Mouse (Mus musculus) activated CD4-positive, CD25-positive, alpha-beta regulatory T cell, adult 4 months (primary cell): Measurements from ENCODE around the gene Larp4. TPM values are rescaled to one million over a fixed set of nuclear protein-coding genes. Genes with fewer than 3 reads are reported as not detected.
"Not testable (repeated sequence)": the region's sequence is repeated elsewhere in the genome, so short reads cannot be mapped to it uniquely, and the experiment has no call there.

Experiments used
- ATAC-seq: one replicate; pipeline ENCODE4 v1.8.0; 2017
- polyA plus RNA-seq, 2 experiments: library from polyadenylated mRNA; unstranded; fragments of 100-300 nt; shearing (Covaris generic); gene quantifications; one replicate each; pipeline ENCODE4 v1.2.1; 2017

The Larp4 gene
- polyA plus RNA-seq, result 10 to 100 TPM; 39.4 to 46.5 TPM

- ATAC-seq, result not testable (repeated sequence)
These were observed at the start of gene Larp4 for GRCm38 (mm10) chr15:99969765-99970164. TSS of gene Larp4 (plus strand) at chr15:99970065.

DNA sequence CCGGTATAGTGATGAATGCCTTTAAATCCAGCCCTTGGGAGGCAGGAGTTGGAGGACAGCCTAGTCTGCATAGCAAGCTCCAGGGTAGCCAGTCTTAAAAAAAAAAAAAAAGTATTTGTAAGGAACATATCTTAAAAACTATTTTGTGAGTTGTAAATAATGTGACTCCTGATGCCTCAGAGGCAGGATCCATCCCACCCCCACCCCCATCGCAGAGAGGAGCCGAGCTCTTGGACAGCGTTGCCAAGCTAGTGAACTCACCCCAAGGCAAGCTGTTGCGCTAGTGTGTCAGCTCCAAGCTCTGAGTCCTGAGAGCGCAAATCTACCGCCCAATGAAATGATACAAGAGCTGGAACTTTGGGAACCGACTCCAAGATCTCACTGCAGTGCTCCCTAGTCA lies 38.6 kb upstream of the Larp4 start:
- no peak for ATAC-seq

- ATAC-seq, result no peak
These were observed 35.4 kb upstream of the Larp4 start for GRCm38 (mm10) chr15:99934501-99934900.

DNA sequence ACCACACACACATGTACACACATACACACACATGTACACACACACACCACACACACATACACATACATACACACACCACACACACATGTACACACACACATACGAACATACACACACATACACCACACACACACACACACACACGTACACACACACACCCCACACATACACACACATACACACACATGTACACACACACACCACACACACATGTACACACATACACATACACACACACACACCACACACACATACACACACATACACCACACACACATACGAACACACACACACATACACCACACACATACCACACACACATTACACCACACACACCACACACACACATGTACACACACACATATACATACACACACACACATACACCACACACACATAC lies 33.2 kb upstream of the Larp4 start:
- no peak for ATAC-seq

GRCm38 (mm10) chr15:99937841-99938240 lies 32.0 kb upstream of the Larp4 start:
- no peak for ATAC-seq

DNA sequence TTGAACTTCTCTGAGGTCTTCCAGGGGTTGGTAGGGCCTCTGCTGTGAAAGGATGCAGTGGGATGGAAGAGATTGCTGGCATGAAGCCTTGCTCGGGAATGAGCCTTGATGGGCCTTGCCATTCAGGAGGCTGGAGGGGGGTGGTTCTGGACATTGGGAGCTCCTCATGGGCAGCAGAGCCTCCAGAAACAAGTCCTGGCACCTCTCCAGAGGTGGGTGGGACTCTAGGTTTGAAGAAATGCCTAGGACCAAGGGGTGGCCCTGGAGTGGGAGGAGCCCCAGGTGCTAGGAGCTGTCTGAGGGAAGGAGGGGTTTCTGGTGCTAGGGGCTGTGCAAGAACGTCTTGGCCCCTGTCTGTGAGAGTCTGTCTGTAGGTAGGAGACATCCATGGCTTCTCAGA lies 29.4 kb upstream of the Larp4 start:
- ATAC-seq, result no peak

- ATAC-seq, result no peak
These were observed 28.8 kb upstream of the Larp4 start for GRCm38 (mm10) chr15:99940970-99941630.

DNA sequence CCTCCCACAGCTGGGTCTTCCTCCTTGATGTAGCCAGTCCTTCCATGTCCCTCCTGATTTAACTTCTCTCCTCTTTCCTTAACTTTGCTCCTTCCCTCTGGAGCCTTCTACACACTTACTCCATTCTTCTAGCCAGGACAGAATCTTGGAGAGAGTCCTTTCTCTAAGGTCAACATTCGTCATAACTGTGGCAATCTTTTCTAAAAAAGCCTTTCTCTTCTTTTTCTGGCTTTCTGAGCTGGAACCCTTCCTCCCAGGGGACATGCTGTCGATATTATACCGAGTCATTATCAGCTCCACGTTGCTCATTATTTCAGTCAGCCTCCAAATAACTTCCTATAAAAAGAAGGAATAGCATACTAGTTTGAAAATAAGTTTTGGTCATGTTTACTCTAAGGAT lies 14.5 kb upstream of the Larp4 start:
- ATAC-seq, result no peak

DNA sequence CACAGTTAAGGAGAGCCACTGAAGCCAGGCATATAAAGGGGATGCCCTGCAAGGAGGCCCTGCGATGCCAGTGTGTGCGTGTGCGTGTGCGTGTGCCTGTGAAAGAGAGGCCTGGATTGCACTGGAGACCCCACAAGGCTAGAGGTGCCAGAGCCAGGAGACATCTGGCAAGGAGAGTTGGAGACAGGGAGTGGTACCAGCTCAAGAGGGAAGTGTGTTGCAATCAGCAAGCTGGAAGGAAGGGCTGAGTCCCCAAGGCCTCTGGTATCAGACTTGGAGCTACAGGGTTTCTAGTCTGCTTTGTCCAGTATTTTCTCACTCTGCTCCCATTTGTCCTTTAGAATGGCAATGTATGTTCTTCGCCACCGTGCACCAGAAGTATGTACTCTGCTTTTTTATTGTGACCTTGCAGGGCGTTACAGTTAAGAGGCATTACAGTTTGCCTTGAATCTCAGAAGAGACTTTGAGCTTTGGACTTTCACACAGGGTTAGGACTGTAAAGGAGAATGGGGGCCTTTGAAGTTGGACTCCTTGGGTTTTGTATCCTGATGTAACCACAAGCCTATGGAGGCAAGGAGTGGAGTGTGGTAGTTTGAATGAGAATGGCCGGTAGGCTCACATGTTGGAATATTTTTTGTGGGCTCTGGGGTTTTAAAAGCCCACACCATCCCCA lies 4.6 kb upstream of the Larp4 start:
- ATAC-seq, result no peak

GRCm38 (mm10) chr15:99966961-99967360 lies 2.9 kb upstream of the Larp4 start, which contains the start of gene Fam186a:
TSS of gene Fam186a (minus strand) at chr15:99967061.
- ATAC-seq, result no peak

DNA sequence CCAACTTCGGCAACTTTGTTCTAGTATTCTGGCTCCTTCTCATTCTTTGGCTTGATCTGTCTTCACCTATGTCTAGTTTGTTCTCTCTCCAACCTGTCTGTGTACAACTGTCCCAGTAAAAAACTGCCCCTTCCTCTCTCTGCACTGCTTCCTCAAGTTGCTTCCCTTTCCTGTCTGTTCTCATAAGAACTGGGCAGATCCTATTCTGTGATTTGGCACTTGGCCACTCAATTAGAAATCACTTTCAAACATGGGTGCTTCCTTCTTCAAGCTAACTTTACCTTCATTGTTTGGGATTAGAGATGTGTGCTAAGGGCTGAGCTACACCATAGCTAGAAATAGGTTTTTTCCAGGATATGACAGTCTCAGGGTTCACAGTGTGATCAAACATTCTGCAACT lies 741 bp downstream of the Larp4 start:
- no peak for ATAC-seq

DNA sequence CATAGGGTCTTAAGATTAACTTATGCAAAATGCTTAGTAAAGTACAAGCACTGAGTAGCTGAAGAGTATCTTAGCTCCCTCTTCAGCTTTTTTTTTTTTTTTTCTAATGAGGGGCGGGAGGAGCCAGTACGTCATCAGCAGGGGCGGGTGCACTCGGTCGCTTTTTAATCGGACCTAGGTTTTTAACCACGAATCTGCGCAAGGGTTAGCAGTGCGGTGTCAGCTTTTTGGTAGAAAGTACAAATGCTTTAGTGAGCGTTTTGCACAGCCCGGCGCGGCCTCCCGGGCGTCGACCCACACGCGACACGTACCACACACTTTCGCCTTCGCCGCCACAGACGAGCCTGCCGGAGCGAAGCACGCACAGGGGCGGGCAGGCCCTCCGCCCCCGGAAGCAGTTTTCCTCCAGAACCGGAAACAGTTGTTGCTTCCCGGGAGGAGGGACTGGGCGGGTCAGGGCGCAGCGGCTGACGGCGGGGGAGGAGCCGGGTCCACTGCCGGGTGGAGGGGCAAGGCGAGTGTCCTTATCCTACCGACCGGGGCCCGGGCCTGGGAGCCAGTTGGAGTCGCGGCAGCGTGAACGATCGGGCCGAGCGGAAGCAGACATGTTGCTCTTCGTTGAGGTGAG lies 2.6 kb downstream of the Larp4 start:
- ATAC-seq, result peak; percentile 87

GRCm38 (mm10) chr15:99972989-99973911 lies 3.4 kb downstream of the Larp4 start:
- ATAC-seq, result peak; percentile 40

DNA sequence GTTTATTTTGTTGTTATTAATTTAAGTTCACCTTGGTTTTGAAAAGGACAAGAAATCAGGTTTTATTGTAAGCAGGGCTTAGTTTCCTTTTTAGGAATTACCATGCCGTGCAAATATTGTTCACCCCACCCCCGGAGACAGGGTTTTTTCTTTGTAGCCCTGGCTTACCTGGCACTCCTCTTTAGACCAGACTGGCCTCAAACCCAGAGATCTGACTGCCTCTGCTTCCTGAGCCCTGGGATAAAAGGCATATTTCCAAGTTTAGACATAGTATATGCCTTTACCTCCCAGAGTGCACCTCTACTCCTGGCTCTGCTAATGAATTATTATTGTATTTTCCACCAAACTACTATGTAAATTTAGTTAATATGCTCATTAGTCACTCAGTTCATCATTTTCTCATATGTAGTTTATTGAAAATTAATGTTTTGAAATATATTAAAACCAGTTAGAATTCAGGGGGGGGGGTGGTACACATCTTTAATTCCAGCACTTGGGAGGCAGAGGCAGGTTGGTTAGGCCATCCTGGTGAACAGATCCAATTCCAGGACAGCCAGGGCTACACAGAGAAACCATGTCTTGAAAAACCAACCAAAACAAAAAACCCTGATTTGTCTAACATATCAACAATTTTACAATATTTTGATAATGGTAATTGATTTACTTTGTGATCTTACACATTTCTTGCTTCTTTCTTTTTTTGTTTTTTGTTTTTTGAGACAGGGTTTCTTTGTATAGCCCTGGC lies 4.8 kb downstream of the Larp4 start:
- ATAC-seq, result no peak

DNA sequence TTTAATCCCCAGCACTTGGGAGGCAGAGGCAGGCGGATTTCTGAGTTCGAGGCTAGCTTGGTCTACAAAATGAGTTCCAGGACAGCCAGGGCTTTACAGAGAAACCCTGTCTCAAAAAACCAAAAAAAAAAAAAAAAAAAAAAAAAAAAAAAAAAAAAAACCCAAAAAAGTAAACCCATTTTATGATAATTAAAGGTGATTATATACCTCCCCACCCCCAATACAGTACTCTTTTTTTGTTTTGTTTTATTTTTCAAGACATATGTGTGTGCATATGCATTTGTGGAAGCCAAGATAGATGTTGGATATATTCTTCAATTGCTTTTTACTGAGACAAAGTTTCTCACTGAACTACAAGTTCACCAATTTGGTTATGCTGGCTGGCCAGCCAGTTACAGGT lies 6.3 kb downstream of the Larp4 start:
- not testable (repeated sequence) for ATAC-seq

DNA sequence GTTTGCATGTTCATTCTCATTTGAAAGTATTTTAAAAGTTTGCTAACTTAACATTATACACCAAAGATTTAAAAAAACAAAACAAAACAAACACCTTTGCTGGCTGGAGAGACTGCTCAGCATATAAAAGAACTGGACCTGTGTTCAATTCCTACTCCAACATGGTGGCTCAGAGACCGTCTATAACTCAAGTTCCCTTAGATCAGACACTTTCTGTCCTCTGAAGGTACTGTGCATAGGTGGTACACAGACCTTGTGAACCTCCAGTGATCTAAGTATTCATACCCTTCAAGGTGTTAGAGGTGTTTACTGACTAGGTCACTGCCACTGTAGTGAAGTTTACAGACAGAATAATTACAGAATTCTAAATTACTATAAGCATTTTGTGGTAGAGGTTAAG lies 9.4 kb downstream of the Larp4 start:
- ATAC-seq, result no peak

- no peak for ATAC-seq
These were observed 9.8 kb downstream of the Larp4 start for GRCm38 (mm10) chr15:99979715-99980114.

DNA sequence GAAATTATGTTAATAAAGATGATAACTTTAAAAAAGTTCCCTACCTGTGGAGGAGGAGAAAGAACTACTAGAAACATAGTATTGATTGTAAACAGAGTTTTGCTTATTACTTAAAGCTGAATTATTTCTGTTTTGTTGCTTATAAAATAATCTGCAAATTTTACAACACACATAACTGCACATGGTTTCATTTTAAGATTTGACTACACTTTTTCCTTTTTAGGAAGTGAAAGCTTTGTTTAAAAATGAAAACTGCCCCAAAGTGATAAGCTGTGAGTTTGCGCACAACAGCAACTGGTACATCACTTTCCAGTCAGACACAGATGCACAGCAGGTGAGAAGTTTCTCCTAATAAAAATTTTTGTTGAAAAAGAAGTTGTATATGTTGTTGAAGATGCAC lies 23.2 kb downstream of the Larp4 start:
- no peak for ATAC-seq

DNA sequence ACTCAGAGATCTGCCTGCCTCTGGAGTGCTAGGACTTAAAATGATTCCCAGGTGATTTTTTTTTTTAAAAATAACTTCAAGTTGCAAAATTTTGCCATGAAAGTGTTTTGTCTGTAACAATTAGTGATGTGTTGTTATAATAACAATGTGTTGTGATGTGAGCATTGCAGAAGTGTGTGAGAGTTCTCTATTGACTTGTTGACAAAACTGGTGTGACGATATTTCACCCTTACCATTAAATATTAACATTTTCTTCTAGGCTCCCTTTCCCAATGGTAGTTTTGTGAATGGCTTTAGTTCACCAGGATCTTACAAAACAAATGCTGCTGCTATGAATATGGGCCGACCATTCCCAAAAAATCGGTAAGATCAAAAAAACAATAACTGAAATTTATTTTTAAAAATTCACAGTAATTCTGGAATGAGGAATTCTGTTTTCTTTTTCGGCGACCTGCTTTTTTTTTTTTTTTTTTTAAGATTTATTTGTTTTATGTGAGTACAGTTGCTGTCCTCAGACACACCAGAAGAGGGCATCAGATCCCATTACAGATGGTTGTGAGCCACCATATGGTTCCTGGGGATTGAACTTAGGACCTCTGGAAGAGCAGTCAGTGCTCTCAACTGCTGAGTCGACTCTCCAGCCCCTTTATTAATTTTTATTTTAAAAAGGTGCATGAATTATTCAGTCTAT lies 27.4 kb downstream of the Larp4 start:
- no peak for ATAC-seq

DNA sequence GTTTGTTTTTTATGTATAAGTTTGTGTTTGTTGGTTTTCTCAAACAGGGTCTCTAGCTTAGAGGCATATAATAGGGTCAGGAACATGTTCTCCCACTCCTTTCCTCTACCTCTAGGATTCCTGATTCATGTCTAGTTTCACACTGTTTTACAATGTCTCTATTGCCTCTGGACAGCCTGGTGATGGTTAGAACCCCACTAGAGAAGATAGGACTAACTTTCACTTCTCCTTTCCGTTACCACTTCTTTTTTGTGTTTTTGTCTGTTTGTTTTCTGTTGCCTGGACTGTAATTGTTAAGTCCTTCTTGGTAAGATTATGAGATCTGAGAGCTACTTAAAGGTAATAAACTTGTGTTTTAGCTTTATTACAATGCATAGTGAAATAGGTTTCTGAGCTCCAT lies 29.5 kb downstream of the Larp4 start:
- no peak for ATAC-seq

GRCm38 (mm10) chr15:100004677-100005273 lies 34.9 kb downstream of the Larp4 start:
- ATAC-seq, result no peak
